Mouse (Mus musculus) forebrain, embryonic 11.5 days (tissue): ENCODE data around the gene Mtm1. TPM values are rescaled to one million over a fixed set of nuclear protein-coding genes. Genes with fewer than 3 reads are reported as not detected.
"Not testable (repeated sequence)": the region's sequence is repeated elsewhere in the genome, so short reads cannot be mapped to it uniquely, and the experiment has no call there.

Experiments
- ATAC-seq: fragments of 200-750 bp; cut with Nextera tagmentation; replicated peaks from 2 replicates; pipeline ENCODE4 v1.8.0; 2017; ENCODE audit warnings: moderate TSS enrichment; ENCODE audit not compliant: low FRiP score
- DNase-seq: peaks from one replicate; pipeline ENCODE4 v3.0.0-alpha.2; 2017; ENCODE audit warnings: low spot score
- H3K27ac ChIP-seq: fragments of 300-500 bp; sonication (generic); 2 replicates; pipeline ENCODE4 v1.5.1; 2014; ENCODE audit warnings: low read depth, low read length
- H3K27me3 ChIP-seq: fragments of 300-500 bp; sonication (generic); 2 replicates; pipeline ENCODE4 v1.6.1; 2014; ENCODE audit warnings: mild to moderate bottlenecking, low read length, mixed read lengths; ENCODE audit not compliant: control insufficient read depth, insufficient read depth
- H3K36me3 ChIP-seq: fragments of 300-500 bp; sonication (generic); 2 replicates; pipeline ENCODE4 v1.6.1; 2014; ENCODE audit warnings: mild to moderate bottlenecking, low read length, moderate library complexity, mixed read lengths; ENCODE audit not compliant: control insufficient read depth, insufficient read depth
- H3K4me1 ChIP-seq: fragments of 300-500 bp; sonication (generic); replicated peaks from 2 replicates; pipeline ENCODE4 v1.6.1; 2014; ENCODE audit warnings: low read length, mixed read lengths; ENCODE audit not compliant: control insufficient read depth, insufficient read depth
- H3K4me2 ChIP-seq: fragments of 300-500 bp; sonication (generic); 2 replicates; pipeline ENCODE4 v1.6.1; 2014; ENCODE audit warnings: low read depth, mild to moderate bottlenecking, low read length, moderate library complexity, mixed read lengths; ENCODE audit not compliant: severe bottlenecking
- H3K4me3 ChIP-seq: fragments of 300-500 bp; sonication (generic); 2 replicates; pipeline ENCODE4 v1.5.1; 2014; ENCODE audit warnings: low read depth, low read length
- H3K9ac ChIP-seq: fragments of 300-500 bp; sonication (generic); 2 replicates; pipeline ENCODE4 v1.6.1; 2014; ENCODE audit warnings: low read length
- H3K9me3 ChIP-seq: fragments of 300-500 bp; sonication (generic); 2 replicates; pipeline ENCODE4 v1.6.1; 2016; ENCODE audit warnings: low read length, mixed read lengths; ENCODE audit not compliant: control insufficient read depth
- WGBS: fragments of 180-500 bp; shearing (Covaris S2); extraction: QIAGEN DNeasy Blood & Tissue Kit; methylation state at CpG from one replicate; pipeline ENCODE4 v1.1.7; 2014; 5-methylcytosine and 5-hydroxymethylcytosine counted together
- polyA plus RNA-seq: library from polyadenylated mRNA; unstranded; fragments of >200 nt; fragmentation: Nextera tagmentation; extraction: Ambion mirVana; gene quantifications from 2 replicates; pipeline ENCODE4 v1.2.1, GENCODE M21; 2014

Mtm1 gene
- polyA plus RNA-seq, 1 experiment from 2014 or later = 5.8 TPM

DNA sequence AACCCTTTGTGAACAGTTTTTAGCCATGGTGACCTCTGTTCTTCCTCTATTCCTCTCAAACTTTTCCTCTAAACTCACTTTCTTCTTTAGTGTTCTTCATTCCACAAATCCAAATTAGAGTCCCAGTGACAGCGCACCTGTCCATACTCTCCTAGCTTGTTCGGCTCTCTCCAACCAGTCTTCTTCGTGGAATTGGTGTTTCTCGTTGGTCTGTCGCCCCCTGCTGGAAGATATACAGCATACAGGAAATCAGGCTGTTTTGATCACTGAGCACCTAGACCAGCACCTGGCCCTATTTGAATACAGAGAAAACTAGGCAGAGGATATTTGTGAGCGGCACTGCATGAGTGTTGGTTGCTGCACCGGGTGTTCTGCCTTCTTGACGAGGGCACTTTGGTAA lies 100.7 kb downstream of the Mtm1 start:
- H3K9ac ChIP-seq = no peak overlapping the region
- ATAC-seq (no peak), DNase-seq (peak; percentile 47)
- H3K27ac ChIP-seq = no peak overlapping the region
- no peaks in the 10 kb centered on the region for H3K27me3 ChIP-seq
- no peak overlapping the region for H3K4me3 ChIP-seq
- no peak overlapping the region for H3K4me2 ChIP-seq
- H3K9me3 ChIP-seq = no peaks in the 10 kb centered on the region
- no peaks in the 10 kb centered on the region for H3K4me1 ChIP-seq
- 31% methylated on average over 8 of the region's 8 CpGs for WGBS
- H3K36me3 ChIP-seq = no peaks in the 10 kb centered on the region

DNA sequence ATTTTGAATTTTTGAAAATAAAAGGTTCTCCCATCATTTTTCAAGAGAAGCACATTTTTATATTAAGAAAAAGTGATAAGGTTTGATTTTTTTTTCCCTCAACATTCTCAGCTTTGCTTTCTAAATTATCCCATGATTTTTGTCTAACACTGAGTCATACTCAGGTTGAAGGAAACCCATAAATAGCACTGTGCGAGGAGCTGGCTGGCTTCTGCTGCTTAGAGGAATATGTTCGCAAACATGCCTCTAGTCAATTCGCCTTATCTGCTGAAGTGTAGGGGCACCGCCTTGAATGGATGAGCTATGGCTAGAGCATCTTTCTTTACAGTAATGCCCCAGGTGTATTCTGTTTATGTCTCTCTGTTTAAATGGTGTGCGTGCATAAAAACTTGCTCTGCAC lies 103.8 kb downstream of the Mtm1 start:
- no peak overlapping the region for H3K9ac ChIP-seq
- no peak overlapping the region for H3K4me2 ChIP-seq
- H3K27ac ChIP-seq = no peak overlapping the region
- no peaks in the 10 kb centered on the region for H3K4me1 ChIP-seq
- H3K27me3 ChIP-seq = no peaks in the 10 kb centered on the region
- no peaks in the 10 kb centered on the region for H3K9me3 ChIP-seq
- H3K36me3 ChIP-seq = no peaks in the 10 kb centered on the region
- DNase-seq (no peak), ATAC-seq (no peak)
- WGBS = 94% methylated on average over 5 of the region's 5 CpGs
- no peak overlapping the region for H3K4me3 ChIP-seq

DNA sequence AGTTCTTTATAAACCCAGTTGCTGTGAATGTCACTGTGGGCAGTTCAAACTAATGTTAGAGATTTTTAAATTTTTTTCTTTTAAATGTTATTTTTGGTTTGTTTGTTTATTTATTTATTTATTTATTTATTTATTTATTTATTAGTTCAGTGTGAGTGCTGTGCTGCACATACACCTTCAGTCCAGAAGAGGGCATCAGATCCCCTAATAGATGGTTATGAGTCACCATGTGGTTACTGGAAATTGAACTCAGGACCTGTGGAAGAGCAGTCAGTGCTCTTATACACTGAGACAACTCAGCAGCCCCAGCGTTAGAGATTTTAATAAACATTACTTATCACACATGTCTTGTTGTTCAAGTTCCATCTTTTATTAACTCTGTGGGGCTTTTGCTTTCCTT lies 141.5 kb downstream of the Mtm1 start:
- Histone ChIP-seq H3K9me3 (no peaks in the 10 kb centered on the region), H3K27me3 (no peaks in the 10 kb centered on the region), H3K4me1 (no peaks in the 10 kb centered on the region), H3K27ac (no peak overlapping the region), H3K9ac (no peak overlapping the region), H3K4me2 (no peak overlapping the region), H3K36me3 (no peaks in the 10 kb centered on the region), H3K4me3 (no peak overlapping the region)
- no peak for DNase-seq
- 67% methylated on average over 1 of the region's 1 CpGs for WGBS
- no peak for ATAC-seq

DNA sequence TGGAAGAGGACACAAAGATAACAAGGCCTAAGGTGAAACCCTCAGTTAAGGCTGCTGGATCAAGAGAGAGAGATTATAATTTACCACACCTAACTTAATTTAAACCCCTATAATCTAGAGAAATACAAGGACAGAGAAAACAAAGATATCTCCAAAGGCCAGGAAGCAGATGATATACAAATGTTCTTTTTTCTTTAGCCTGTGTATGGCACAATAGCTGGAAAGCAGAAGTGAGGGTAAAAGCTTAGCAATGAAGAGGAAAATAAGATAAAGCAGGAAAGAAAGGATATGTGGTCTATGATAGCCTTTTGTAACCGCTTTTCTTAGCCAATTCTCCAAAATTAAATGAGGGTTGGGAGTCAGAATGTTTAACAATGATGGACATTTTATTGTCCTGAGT lies 144.8 kb downstream of the Mtm1 start:
- DNase-seq (no peak), ATAC-seq (no peak)
- Histone ChIP-seq H3K4me3 (no peak overlapping the region), H3K9ac (no peak overlapping the region), H3K4me2 (no peak overlapping the region), H3K9me3 (no peaks in the 10 kb centered on the region), H3K4me1 (no peaks in the 10 kb centered on the region), H3K36me3 (no peaks in the 10 kb centered on the region), H3K27me3 (no peaks in the 10 kb centered on the region), H3K27ac (no peak overlapping the region)
- 74% methylated on average over 1 of the region's 1 CpGs for WGBS

DNA sequence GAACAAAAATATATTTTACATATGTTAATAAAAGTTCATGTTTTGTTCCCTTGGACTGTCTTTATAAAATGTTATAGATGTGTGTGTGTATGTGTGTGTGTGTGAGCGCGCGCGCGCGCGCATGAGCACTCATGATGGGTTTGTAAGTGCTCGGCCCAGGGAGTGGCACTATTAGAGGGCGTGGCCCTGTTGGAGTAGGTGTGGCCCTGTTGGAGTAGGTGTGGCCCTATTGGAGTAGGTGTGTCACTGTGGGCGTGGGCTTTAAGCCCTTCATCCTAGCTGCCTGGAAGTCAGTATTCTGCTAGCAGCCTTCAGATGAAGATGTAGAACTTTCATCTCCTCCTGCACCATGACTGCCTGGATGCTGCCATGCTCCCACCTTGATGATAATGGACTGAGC lies 151.2 kb downstream of the Mtm1 start:
- not testable (repeated sequence) for H3K9me3 ChIP-seq, H3K27me3 ChIP-seq, ATAC-seq, H3K4me1 ChIP-seq, H3K4me3 ChIP-seq, H3K27ac ChIP-seq, DNase-seq, H3K9ac ChIP-seq, H3K4me2 ChIP-seq, H3K36me3 ChIP-seq
- WGBS = 92% methylated on average over 10 of the region's 10 CpGs

DNA sequence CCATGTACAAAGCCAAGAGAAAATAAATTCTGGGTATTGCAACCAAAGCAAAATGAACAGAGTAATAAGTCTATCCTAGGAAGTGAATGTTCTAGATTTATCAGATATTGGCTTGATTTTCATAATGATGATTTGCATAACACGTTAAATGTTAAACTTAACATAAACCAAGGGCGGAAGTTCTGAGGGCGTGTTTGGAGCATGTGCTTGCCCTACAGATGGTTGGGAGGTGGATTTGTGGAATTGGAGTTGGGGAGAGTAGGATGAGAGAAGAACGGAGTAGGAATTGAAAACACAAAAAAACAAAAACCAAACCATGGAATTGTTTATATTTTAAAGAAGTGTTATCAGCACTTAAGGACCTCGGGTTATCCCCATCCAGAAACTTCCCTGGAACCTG lies 153.5 kb downstream of the Mtm1 start:
- H3K36me3 ChIP-seq = no peaks in the 10 kb centered on the region
- H3K4me1 ChIP-seq = no peaks in the 10 kb centered on the region
- H3K9me3 ChIP-seq = no peaks in the 10 kb centered on the region
- no peaks in the 10 kb centered on the region for H3K27me3 ChIP-seq
- H3K4me2 ChIP-seq = peak overlapping the region; percentile 58
- H3K9ac ChIP-seq = peak overlapping the region; percentile 67
- no peak overlapping the region for H3K27ac ChIP-seq
- ATAC-seq (no peak), DNase-seq (no peak)
- peak overlapping the region; percentile 54 for H3K4me3 ChIP-seq
- WGBS = 72% methylated on average over 5 of the region's 5 CpGs

DNA sequence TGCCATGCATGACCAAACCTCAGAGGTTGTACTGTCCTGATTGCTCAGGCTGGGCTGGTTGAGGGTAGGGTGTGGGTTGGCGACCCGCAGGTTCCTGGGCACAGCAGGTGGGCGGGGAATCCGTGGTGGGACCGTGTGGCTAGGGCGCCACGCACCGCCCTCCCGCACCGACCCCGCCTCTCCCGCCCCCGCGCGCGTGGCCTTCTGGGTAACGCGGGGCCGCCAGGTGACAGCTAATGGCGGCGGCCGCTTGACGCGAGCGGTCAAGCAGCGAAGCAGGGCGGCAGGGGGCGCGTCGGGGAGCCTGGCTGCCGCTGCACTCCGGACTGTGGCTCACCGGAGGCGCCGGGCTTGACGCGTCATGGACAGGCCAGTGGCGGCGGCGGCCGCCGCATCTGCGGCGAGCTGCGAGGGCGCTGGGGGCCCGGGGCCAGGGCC lies 154.0 kb downstream of the Mtm1 start, which contains the start of gene Mtmr1:
TSS of gene Mtmr1 (plus strand) at position 207 of the 438 bp plus-strand sequence.
- 11% methylated on average over 40 of the region's 47 CpGs for WGBS
- peak; percentile 93 for ATAC-seq

DNA sequence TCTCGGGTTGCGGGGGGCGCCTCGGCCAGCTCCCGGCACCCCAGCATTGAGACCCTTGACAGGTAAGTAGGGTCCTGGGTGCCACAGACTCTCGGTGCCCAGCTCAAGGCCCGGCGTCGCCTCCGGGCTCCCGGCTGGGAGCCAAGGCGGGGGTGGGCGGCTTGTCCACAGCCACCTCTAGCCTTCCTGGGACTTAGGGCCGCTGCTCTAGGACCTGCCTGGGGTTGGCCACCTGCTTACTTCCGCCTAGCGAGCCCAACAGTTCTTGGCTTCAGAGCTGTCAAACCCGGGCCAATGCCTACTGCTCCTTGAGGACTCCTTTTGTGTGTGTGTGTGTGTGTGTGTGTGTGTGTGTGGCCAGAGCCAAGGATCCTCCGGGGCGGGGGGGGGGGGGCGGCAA lies 154.4 kb downstream of the Mtm1 start:
- WGBS = 21% methylated on average over 20 of the region's 20 CpGs
- peak overlapping the region; percentile 54 for H3K4me3 ChIP-seq
- no peaks in the 10 kb centered on the region for H3K9me3 ChIP-seq
- no peak overlapping the region for H3K27ac ChIP-seq
- H3K27me3 ChIP-seq = no peaks in the 10 kb centered on the region
- no peaks in the 10 kb centered on the region for H3K4me1 ChIP-seq
- DNase-seq (no peak), ATAC-seq (peak; percentile 73)
- peak overlapping the region; percentile 58 for H3K4me2 ChIP-seq
- H3K9ac ChIP-seq = peak overlapping the region; percentile 67
- H3K36me3 ChIP-seq = no peaks in the 10 kb centered on the region

More for the DNA sequence above, 154.0 kb downstream of the Mtm1 start, which contains the start of gene Mtmr1:
- peak; percentile 83 for DNase-seq
- no peaks in the 10 kb centered on the region for H3K36me3 ChIP-seq
- H3K4me1 ChIP-seq = no peaks in the 10 kb centered on the region
- peak within 1 kb of the TSS; percentile 67 for H3K9ac ChIP-seq
- H3K27ac ChIP-seq = no peak within 1 kb of the TSS
- H3K4me3 ChIP-seq = peak within 1 kb of the TSS; percentile 54
- no peaks in the 10 kb centered on the region for H3K9me3 ChIP-seq
- H3K27me3 ChIP-seq = no peaks in the 10 kb centered on the region
- peak within 1 kb of the TSS; percentile 58 for H3K4me2 ChIP-seq
